Mouse (Mus musculus) urinary bladder, postnatal 4 days (tissue): ENCODE measurements at regions not wholly inside any gene's neighbourhood (a gene's known extent, or its start where the extent isn't known, plus 50 kb on each side); places are given as distances from the start of the nearest gene placed in this dataset.

ENCODE experiments used
- DNase-seq, 2 experiments: peaks; one replicate each; pipeline ENCODE4 v3.0.0; 2021 to 2022; ENCODE audit warnings: low spot score in 2 of 2

DNA sequence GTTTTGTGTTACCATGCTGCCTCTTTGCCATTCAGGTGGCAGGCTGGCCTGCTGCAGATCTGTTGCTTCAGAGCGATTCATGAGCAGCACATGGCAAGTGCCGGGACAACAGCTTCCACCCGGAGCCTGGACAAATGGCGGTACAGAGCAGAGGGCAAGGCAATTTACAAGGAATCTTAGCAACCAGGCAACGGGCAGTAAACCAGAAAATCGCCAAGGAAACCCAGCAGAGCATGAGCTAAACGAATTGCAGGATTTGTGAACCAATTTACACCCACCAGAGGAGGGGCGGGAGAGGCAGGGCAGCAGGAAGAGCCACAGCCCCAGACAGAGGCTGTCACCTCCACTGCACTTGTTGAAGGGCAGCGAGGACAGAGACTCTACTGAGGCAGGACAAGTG is 60.5 kb upstream of the Loxl4 start:
- DNase-seq: no peak

DNA sequence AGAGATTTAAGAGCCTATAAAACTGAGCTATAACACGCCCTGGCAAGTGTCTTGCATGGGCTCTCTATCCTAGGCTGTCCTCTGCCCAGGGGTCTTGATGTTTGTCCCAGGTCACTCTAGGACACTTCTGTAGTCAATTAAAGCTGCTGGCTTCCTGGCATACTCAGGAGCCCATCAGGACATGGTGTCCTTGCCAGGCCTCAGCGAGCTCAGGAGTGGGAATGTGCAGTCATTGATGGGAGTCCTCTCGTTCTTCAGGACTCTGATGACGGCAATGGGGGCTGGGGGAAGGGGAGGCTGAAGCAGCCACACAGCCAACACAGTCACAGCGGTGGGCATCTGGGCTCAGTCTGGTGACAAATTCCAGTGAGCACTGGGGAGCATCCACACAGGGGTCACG is 57.3 kb upstream of the Loxl4 start:
- DNase-seq: no peak

DNA sequence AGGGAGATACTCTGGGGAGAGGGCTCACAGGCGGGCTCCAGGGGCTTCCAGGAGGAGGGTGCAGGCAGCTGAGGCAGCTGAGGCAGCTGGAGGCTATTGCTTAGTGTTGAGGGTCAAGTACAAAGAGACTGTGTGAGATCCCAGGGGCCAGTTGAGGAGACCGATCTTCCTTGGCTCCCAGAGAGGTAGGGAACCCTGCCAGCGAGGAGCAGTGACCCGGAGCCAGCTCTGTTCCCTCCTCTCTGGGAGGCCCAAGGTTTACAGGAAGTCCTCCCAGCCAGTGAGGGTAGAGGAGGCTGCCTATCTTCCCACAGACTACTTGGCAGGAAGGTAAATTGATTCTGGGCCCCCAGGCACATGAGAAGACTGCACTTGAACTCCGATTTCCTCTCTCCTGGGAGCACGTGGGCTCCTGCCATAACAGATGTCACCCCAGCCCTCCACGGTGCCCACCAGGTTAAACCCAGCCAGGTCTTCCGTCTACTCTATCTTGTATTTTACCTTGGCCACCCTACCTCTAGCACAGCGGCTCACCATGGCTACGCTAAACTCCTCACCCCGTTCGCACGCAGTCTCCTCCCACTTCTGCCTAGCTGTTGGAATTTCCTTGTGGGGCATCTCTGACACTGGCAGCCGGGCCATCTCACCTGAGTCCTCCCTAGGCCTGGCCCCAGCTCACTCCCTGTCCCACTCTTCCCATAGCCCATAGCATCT is 55.9 kb upstream of the Loxl4 start:
- DNase-seq: peak; percentile 51 to 56

DNA sequence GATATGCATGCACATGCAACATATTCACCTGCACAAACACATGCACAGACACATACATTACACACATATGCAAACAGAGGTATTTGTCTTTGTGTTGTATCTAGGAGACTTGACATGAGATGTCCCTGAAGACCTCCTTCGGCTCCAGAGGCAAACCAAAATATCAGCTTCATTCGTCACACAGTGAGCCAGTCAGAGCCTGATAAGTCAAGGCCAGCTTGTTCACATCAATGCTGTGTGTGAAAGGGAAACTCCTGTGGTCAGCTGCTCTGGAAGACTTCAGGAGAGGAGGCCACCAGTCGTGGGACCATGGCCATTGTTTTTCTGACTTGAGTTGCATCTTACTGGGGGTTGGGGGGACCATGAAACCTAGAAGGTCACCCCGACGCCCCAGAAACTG is 54.3 kb upstream of the Loxl4 start:
- DNase-seq: no peak
